Mouse (Mus musculus) heart, postnatal 10 days (tissue): ENCODE data around the gene Col4a3bp. TPM values are rescaled to one million over a fixed set of nuclear protein-coding genes. Genes with fewer than 3 reads are reported as not detected.

ENCODE experiments used
- DNase-seq, 2 experiments: peaks; one replicate each; pipeline ENCODE4 v3.0.0; 2021
- intact Hi-C: fragments of 180-260 bp; cut with DNase I; formaldehyde crosslinking; loops from one replicate; pipeline ENCODE4 v1.15.1; 2025
- total RNA-seq, 2 experiments: library from RNA; stranded (reverse); gene quantifications; 2 replicates each; pipeline ENCODE4 v1.2.3; 2021

Col4a3bp gene
- total RNA-seq, 2 experiments from 2014 or later = 39.4 to 42.0 TPM

GRCm38 (mm10) chr13:96538103-96538502, 4.3 kb upstream of the Col4a3bp start:
- no peak for DNase-seq
- intact Hi-C loops = no loop called here

- DNase-seq = no peak
- intact Hi-C loops = loop anchor here (5.0 kb wide), 1 partner anchor 109 kb away; no protein-coding TSS in a partner anchor
These were observed 1.0 kb upstream of the Col4a3bp start for GRCm38 (mm10) chr13:96541381-96541780.

GRCm38 (mm10) chr13:96542901-96543891, 778 bp downstream of the Col4a3bp start:
- intact Hi-C loops = loop anchor here (2.0 to 5.0 kb wide), 2 partner anchors 50 to 111 kb away; no protein-coding TSS in a partner anchor
- peak in 1 of 2 experiments; percentile 71 for DNase-seq

GRCm38 (mm10) chr13:96544506-96544905, 2.1 kb downstream of the Col4a3bp start:
- DNase-seq = no peak
- intact Hi-C loops = loop anchor here (5.0 kb wide), 1 partner anchor 112 kb away; no protein-coding TSS in a partner anchor

- intact Hi-C loops = loop anchor here (5.0 kb wide), 1 partner anchor 35 kb away; no protein-coding TSS in a partner anchor
- DNase-seq = no peak
These were observed 4.8 kb downstream of the Col4a3bp start for GRCm38 (mm10) chr13:96547250-96547649.

GRCm38 (mm10) chr13:96547941-96548340, 5.5 kb downstream of the Col4a3bp start:
- DNase-seq = no peak
- intact Hi-C loops = loop anchor here (5.0 kb wide), 1 partner anchor 34 kb away; no protein-coding TSS in a partner anchor

GRCm38 (mm10) chr13:96555099-96555498, 12.7 kb downstream of the Col4a3bp start:
- DNase-seq = no peak
- intact Hi-C loops = no loop called here

GRCm38 (mm10) chr13:96567977-96568376, 25.6 kb downstream of the Col4a3bp start:
- intact Hi-C loops = no loop called here
- DNase-seq = no peak

- intact Hi-C loops = no loop called here
These were observed 28.0 kb downstream of the Col4a3bp start for GRCm38 (mm10) chr13:96570313-96571015.

GRCm38 (mm10) chr13:96571016-96571361, 28.6 kb downstream of the Col4a3bp start:
- no peak for DNase-seq
- intact Hi-C loops = no loop called here

More at GRCm38 (mm10) chr13:96570313-96571015, 28.0 kb downstream of the Col4a3bp start:
- DNase-seq = no peak

GRCm38 (mm10) chr13:96574170-96574569, 31.8 kb downstream of the Col4a3bp start:
- intact Hi-C loops = no loop called here
- no peak for DNase-seq

GRCm38 (mm10) chr13:96579104-96579503, 36.7 kb downstream of the Col4a3bp start:
- intact Hi-C loops = no loop called here
- DNase-seq = no peak

- intact Hi-C loops = loop anchor here (5.0 kb wide), 1 partner anchor 33 kb away; no protein-coding TSS in a partner anchor
- peak in 1 of 2 experiments; percentile 8 for DNase-seq
These were observed 37.6 kb downstream of the Col4a3bp start for GRCm38 (mm10) chr13:96579979-96580378.

- intact Hi-C loops = loop anchor here (5.0 kb wide), 1 partner anchor 37 kb away; no protein-coding TSS in a partner anchor
- DNase-seq = no peak
These were observed 41.8 kb downstream of the Col4a3bp start for GRCm38 (mm10) chr13:96584201-96584600.

GRCm38 (mm10) chr13:96586540-96586939, 44.1 kb downstream of the Col4a3bp start:
- no peak for DNase-seq
- intact Hi-C loops = no loop called here

GRCm38 (mm10) chr13:96588642-96589041, 46.2 kb downstream of the Col4a3bp start:
- no peak for DNase-seq
- intact Hi-C loops = no loop called here

- DNase-seq = peak; percentile 22 to 58
- intact Hi-C loops = loop anchor here (1.0 to 5.0 kb wide), 3 partner anchors 51 to 561 kb away; partner anchors contain the start of genes Col4a3bp and Polk
These were observed 51.2 kb downstream of the Col4a3bp start for GRCm38 (mm10) chr13:96593621-96594020.

GRCm38 (mm10) chr13:96594070-96594469, 51.7 kb downstream of the Col4a3bp start:
- intact Hi-C loops = loop anchor here (5.0 kb wide), 1 partner anchor 562 kb away; no protein-coding TSS in a partner anchor
- DNase-seq = no peak

- DNase-seq = no peak
- intact Hi-C loops = no loop called here
These were observed 56.8 kb downstream of the Col4a3bp start for GRCm38 (mm10) chr13:96599182-96599581.

GRCm38 (mm10) chr13:96604242-96604641, 61.8 kb downstream of the Col4a3bp start:
- intact Hi-C loops = no loop called here

GRCm38 (mm10) chr13:96614615-96615014, 72.2 kb downstream of the Col4a3bp start:
- intact Hi-C loops = no loop called here

More at GRCm38 (mm10) chr13:96604242-96604641, 61.8 kb downstream of the Col4a3bp start:
- no peak for DNase-seq

More at GRCm38 (mm10) chr13:96614615-96615014, 72.2 kb downstream of the Col4a3bp start:
- no peak for DNase-seq
